Mouse (Mus musculus) liver, adult 2 months (tissue): ENCODE data around the gene Rpap2.

Source experiments
- CTCF ChIP-seq: fragments of 200-500 bp; IDR thresholded peaks from 2 replicates; pipeline ENCODE4 v1.5.1; 2011; ENCODE audit warnings: low read depth, low read length, control low read depth
- POLR2A ChIP-seq: fragments of 200-500 bp; IDR thresholded peaks from 2 replicates; pipeline ENCODE4 v1.6.1; 2011; ENCODE audit warnings: low read length, control low read depth; ENCODE audit not compliant: insufficient read depth; ENCODE audit errors: extremely low read depth

DNA sequence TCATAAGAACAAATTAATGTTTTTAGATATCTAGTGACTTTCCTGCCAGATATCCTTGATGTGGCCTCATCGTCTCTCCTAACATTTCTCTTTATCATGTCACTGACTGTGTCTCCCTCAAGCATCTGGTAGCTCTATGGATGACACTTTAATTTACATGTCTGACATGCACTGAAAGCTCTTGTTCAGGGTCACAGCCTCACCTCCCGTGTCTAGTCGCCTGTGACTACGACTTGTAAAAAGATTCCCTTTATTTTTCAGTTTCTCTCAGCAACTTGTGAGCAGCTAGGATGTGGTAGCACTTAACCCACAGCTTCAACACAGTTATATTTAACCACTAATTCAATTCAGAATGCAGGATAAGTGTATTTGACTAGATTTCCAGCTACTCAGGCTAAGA, 50.4 kb downstream of the Rpap2 start:
- TF ChIP-seq CTCF, result no peak
- TF ChIP-seq POLR2A, result no peak
